Mouse (Mus musculus) forebrain, embryonic 16.5 days (tissue): ENCODE data around the gene Hist1h1t. TPM values are rescaled to one million over a fixed set of nuclear protein-coding genes. Genes with fewer than 3 reads are reported as not detected.

Source experiments
- ATAC-seq: fragments of 200-750 bp; cut with Nextera tagmentation; 2 replicates; pipeline ENCODE4 v1.8.0; 2017; ENCODE audit warnings: mild to moderate bottlenecking, moderate library complexity
- H3K27ac ChIP-seq: fragments of 300-500 bp; sonication (generic); 2 replicates; pipeline ENCODE4 v1.5.1; 2014; ENCODE audit warnings: low read length, control low read depth
- H3K27me3 ChIP-seq: fragments of 300-500 bp; sonication (generic); replicated peaks from 2 replicates; pipeline ENCODE4 v1.6.1; 2014; ENCODE audit warnings: low read length; ENCODE audit not compliant: control insufficient read depth, insufficient read depth
- H3K36me3 ChIP-seq: fragments of 300-500 bp; sonication (generic); 2 replicates; pipeline ENCODE4 v1.6.1; 2014; ENCODE audit not compliant: control insufficient read depth, insufficient read depth
- H3K4me1 ChIP-seq: fragments of 300-500 bp; sonication (generic); replicated peaks from 2 replicates; pipeline ENCODE4 v1.6.1; 2014; ENCODE audit warnings: low read length; ENCODE audit not compliant: control insufficient read depth, insufficient read depth
- H3K4me2 ChIP-seq: fragments of 300-500 bp; sonication (generic); 2 replicates; pipeline ENCODE4 v1.6.1; 2014; ENCODE audit warnings: mild to moderate bottlenecking, low read length, control low read depth
- H3K4me3 ChIP-seq: fragments of 300-500 bp; sonication (generic); replicated peaks from 2 replicates; pipeline ENCODE4 v1.5.1; 2014; ENCODE audit warnings: mild to moderate bottlenecking, low read length, control low read depth
- H3K9ac ChIP-seq: fragments of 300-500 bp; sonication (generic); replicated peaks from 2 replicates; pipeline ENCODE4 v1.6.1; 2014; ENCODE audit warnings: low read depth, low read length, control low read depth
- H3K9me3 ChIP-seq: fragments of 300-500 bp; sonication (generic); 2 replicates; pipeline ENCODE4 v1.6.1; 2016; ENCODE audit warnings: low read length; ENCODE audit not compliant: control insufficient read depth
- WGBS: fragments of 180-500 bp; shearing (Covaris S2); extraction: QIAGEN DNeasy Blood & Tissue Kit; methylation state at CpG from one replicate; pipeline ENCODE4 v1.1.7; 2014; 5-methylcytosine and 5-hydroxymethylcytosine counted together
- polyA plus RNA-seq: library from polyadenylated mRNA; unstranded; fragments of >200 nt; fragmentation: Nextera tagmentation; extraction: Ambion mirVana; gene quantifications from 2 replicates; pipeline ENCODE4 v1.2.1, GENCODE M21; 2015

Gene Hist1h1t
- polyA plus RNA-seq, 1 experiment from 2014 or later = not detected

GRCm38 (mm10) chr13:23728472-23729191, 33.0 kb downstream of the Hist1h1t start:
- H3K4me2 ChIP-seq = no peak overlapping the region
- ATAC-seq = no peak
- H3K4me3 ChIP-seq = no peak overlapping the region
- no peak overlapping the region for H3K27ac ChIP-seq
- no peaks in the 10 kb centered on the region for H3K36me3 ChIP-seq
- H3K9ac ChIP-seq = no peak overlapping the region
- H3K4me1 ChIP-seq = no peaks in the 10 kb centered on the region
- WGBS = 91% methylated on average over 18 of the region's 18 CpGs
- no peaks in the 10 kb centered on the region for H3K9me3 ChIP-seq
- H3K27me3 ChIP-seq = no peaks in the 10 kb centered on the region

GRCm38 (mm10) chr13:23729192-23729525, 33.5 kb downstream of the Hist1h1t start:
- Histone ChIP-seq H3K4me1 (no peaks in the 10 kb centered on the region), H3K27me3 (no peaks in the 10 kb centered on the region), H3K27ac (no peak overlapping the region), H3K9me3 (no peaks in the 10 kb centered on the region), H3K9ac (no peak overlapping the region), H3K4me3 (no peak overlapping the region), H3K36me3 (no peaks in the 10 kb centered on the region), H3K4me2 (no peak overlapping the region)
- WGBS = 90% methylated on average over 9 of the region's 9 CpGs
- ATAC-seq = no peak

- ATAC-seq = no peak
- H3K27me3 ChIP-seq = no peaks in the 10 kb centered on the region
- H3K27ac ChIP-seq = no peak overlapping the region
- H3K4me3 ChIP-seq = no peak overlapping the region
- no peaks in the 10 kb centered on the region for H3K4me1 ChIP-seq
- no peaks in the 10 kb centered on the region for H3K9me3 ChIP-seq
- no peak overlapping the region for H3K4me2 ChIP-seq
- H3K9ac ChIP-seq = no peak overlapping the region
- H3K36me3 ChIP-seq = no peaks in the 10 kb centered on the region
- WGBS = 93% methylated on average over 5 of the region's 5 CpGs
Observed at GRCm38 (mm10) chr13:23729706-23730105, 34.1 kb downstream of the Hist1h1t start.

- H3K4me2 ChIP-seq = no peak overlapping the region
- no peaks in the 10 kb centered on the region for H3K9me3 ChIP-seq
- H3K4me1 ChIP-seq = no peaks in the 10 kb centered on the region
- H3K9ac ChIP-seq = no peak overlapping the region
- WGBS = 55% methylated on average over 8 of the region's 8 CpGs
- H3K27ac ChIP-seq = no peak overlapping the region
- no peaks in the 10 kb centered on the region for H3K27me3 ChIP-seq
- no peaks in the 10 kb centered on the region for H3K36me3 ChIP-seq
- ATAC-seq = no peak
- H3K4me3 ChIP-seq = no peak overlapping the region
Observed at GRCm38 (mm10) chr13:23730479-23730878, 34.9 kb downstream of the Hist1h1t start.

GRCm38 (mm10) chr13:23732156-23732804, 36.7 kb downstream of the Hist1h1t start:
- WGBS = 25% methylated on average over 8 of the region's 8 CpGs
- no peaks in the 10 kb centered on the region for H3K4me1 ChIP-seq
- H3K27ac ChIP-seq = no peak overlapping the region
- no peak overlapping the region for H3K9ac ChIP-seq
- H3K9me3 ChIP-seq = no peaks in the 10 kb centered on the region
- peak; percentile 62 for ATAC-seq
- H3K4me2 ChIP-seq = no peak overlapping the region
- no peak overlapping the region for H3K4me3 ChIP-seq
- H3K36me3 ChIP-seq = no peaks in the 10 kb centered on the region
- no peaks in the 10 kb centered on the region for H3K27me3 ChIP-seq

GRCm38 (mm10) chr13:23737091-23737490, 41.5 kb downstream of the Hist1h1t start:
- WGBS = 82% methylated on average over 5 of the region's 5 CpGs
- H3K4me2 ChIP-seq = no peak overlapping the region

GRCm38 (mm10) chr13:23738041-23738440, 42.4 kb downstream of the Hist1h1t start:
- H3K9ac ChIP-seq = peak overlapping the region; percentile 34; the same call in 1 of the 2 replicates
- peak overlapping the region; percentile 97 for H3K4me2 ChIP-seq
- H3K4me3 ChIP-seq = peak overlapping the region; percentile 67
- no peaks in the 10 kb centered on the region for H3K9me3 ChIP-seq
- H3K27ac ChIP-seq = peak overlapping the region; percentile 90
- H3K4me1 ChIP-seq = peaks cover 16% of the 10 kb centered on the region
- WGBS = 25% methylated on average over 4 of the region's 4 CpGs
- ATAC-seq = no peak
- H3K27me3 ChIP-seq = no peaks in the 10 kb centered on the region
- H3K36me3 ChIP-seq = no peaks in the 10 kb centered on the region

More at GRCm38 (mm10) chr13:23737091-23737490, 41.5 kb downstream of the Hist1h1t start:
- Histone ChIP-seq H3K27me3 (no peaks in the 10 kb centered on the region), H3K36me3 (no peaks in the 10 kb centered on the region), H3K9ac (no peak overlapping the region), H3K27ac (no peak overlapping the region), H3K9me3 (no peaks in the 10 kb centered on the region), H3K4me3 (no peak overlapping the region), H3K4me1 (peaks cover 16% of the 10 kb centered on the region)
- ATAC-seq = no peak

GRCm38 (mm10) chr13:23738677-23739068, 43.1 kb downstream of the Hist1h1t start, which contains the start of gene Hist1h1c:
TSS of gene Hist1h1c (plus strand) at chr13:23738808.
- H3K4me2 ChIP-seq = peak within 1 kb of the TSS; percentile 97
- peaks cover 16% of the 10 kb centered on the region for H3K4me1 ChIP-seq
- H3K4me3 ChIP-seq = peak within 1 kb of the TSS; percentile 67
- peak within 1 kb of the TSS; percentile 90 for H3K27ac ChIP-seq
- no peaks in the 10 kb centered on the region for H3K9me3 ChIP-seq
- H3K9ac ChIP-seq = peak within 1 kb of the TSS; percentile 58
- H3K27me3 ChIP-seq = no peaks in the 10 kb centered on the region
- H3K36me3 ChIP-seq = no peaks in the 10 kb centered on the region
- peak; percentile 95 for ATAC-seq
- WGBS = under 1% methylated on average over 30 of the region's 38 CpGs

GRCm38 (mm10) chr13:23739069-23739921, 43.7 kb downstream of the Hist1h1t start:
- Histone ChIP-seq H3K4me1 (peaks cover 16% of the 10 kb centered on the region), H3K9me3 (no peaks in the 10 kb centered on the region), H3K36me3 (no peaks in the 10 kb centered on the region), H3K27me3 (no peaks in the 10 kb centered on the region), H3K27ac (peak overlapping the region; percentile 90), H3K9ac (peak overlapping the region; percentile 58), H3K4me3 (peak overlapping the region; percentile 67), H3K4me2 (peak overlapping the region; percentile 97)
- under 1% methylated on average over 39 of the region's 39 CpGs for WGBS
- peak; percentile 89 for ATAC-seq
